Mouse (Mus musculus) kidney, adult 2 months (tissue): ENCODE measurements at regions not wholly inside any gene's neighbourhood (a gene's known extent, or its start where the extent isn't known, plus 50 kb on each side); places are given as distances from the start of the nearest gene placed in this dataset.

Experiments
- CTCF ChIP-seq: fragments of 200-500 bp; conservative IDR thresholded peaks from 2 replicates; pipeline ENCODE4 v1.5.1; 2011; ENCODE audit warnings: low read depth, mild to moderate bottlenecking, control low read depth, low read length, moderate library complexity, mixed read lengths; ENCODE audit not compliant: insufficient read depth, insufficient read length
- POLR2A ChIP-seq: fragments of 200-500 bp; IDR thresholded peaks from one replicate; pipeline ENCODE4 v1.6.1; 2011; ENCODE audit warnings: low read depth, low read length, control low read depth

- TF ChIP-seq POLR2A (no peak), CTCF (no peak)
These were observed 259.2 kb upstream of the Fam84a start for GRCm38 (mm10) chr12:14411102-14411501.
